Mouse (Mus musculus) erythroblast, embryonic 14.5 days (primary cell): Measurements from ENCODE around the gene Smpdl3b.

Experiments used
- GATA1 ChIP-seq: IDR thresholded peaks from 2 replicates; pipeline ENCODE4 v1.6.1; 2012; ENCODE audit warnings: low read length, inconsistent platforms, mixed read lengths
- TAL1 ChIP-seq: IDR thresholded peaks from 3 replicates; pipeline ENCODE4 v1.6.1; 2012; ENCODE audit warnings: low read length, inconsistent platforms, mixed read lengths

- TF ChIP-seq GATA1 (no peak), TAL1 (no peak)
Observed at GRCm38 (mm10) chr4:132805146-132805545, 48.1 kb upstream of the Smpdl3b start.
